In the genomic region with DNA sequence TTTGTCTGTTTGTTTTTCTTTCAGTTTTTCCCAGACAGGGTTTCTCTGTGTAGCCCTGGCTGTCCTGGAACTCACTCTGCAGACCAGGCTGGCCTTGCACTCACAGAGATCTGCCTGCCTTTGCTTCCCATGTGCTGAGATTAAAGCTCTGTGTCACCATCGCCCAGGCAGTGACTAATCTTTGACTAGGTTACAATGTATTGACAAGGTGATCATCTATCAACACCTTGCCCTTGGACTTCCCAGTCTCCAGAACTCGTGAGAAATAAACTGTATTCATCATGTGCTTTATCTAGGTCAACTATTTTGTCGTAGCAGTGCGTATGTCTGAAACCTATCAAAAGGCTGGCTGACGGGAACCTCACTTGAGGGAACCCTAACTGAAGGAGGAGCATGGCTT, we compare ENCODE assay signal across 19 mouse cellular contexts. TPM values are rescaled to one million over a fixed set of nuclear protein-coding genes. Genes with fewer than 3 reads are reported as not detected.
DNase-seq lines count a peak whose midpoint lies in the region; ATAC-seq and TF ChIP-seq lines count a peak whose summit lies in the region.
"Had no signal": no experiment of that assay in that cellular context is flagged by ENCODE, and none has a peak within 500 bp of the region (broad histone marks: within the 10 kb centered on the region; RNA-seq: fewer than 3 reads in every experiment).

No protein-coding gene starts in this region.

- ATAC-seq in stomach, postnatal 0 days (ENCODE audit: low FRiP score, low TSS enrichment), result peak; percentile 65
- ATAC-seq: activated CD4-positive, CD25-positive, alpha-beta regulatory T cell, adult 4 months; CD4-positive, CD25-positive, alpha-beta regulatory T cell, adult 4 months; Patski had no signal

- TF ChIP-seq EP300 in stomach, postnatal 0 days (optimal IDR thresholded peaks at IDR 0.05), result no peak

- H3K4me2 ChIP-seq in stomach, postnatal 0 days (replicated peaks; ENCODE audit: low read depth), result no peak overlapping the region

- WGBS in stomach, postnatal 0 days, result 87% methylated on average over 5 of the region's 5 CpGs

- 0 out of 2 replicates have a peak, but pooled peaks cover 3% of the 10 kb centered on the region for H3K36me3 ChIP-seq in stomach, postnatal 0 days (ENCODE audit: control insufficient read depth, insufficient read depth, low read length)

- TF ChIP-seq CTCF in stomach, postnatal 0 days (IDR thresholded peaks at IDR 0.05; ENCODE audit: low read depth), result no peak

- H3K9me3 ChIP-seq in stomach, postnatal 0 days (ENCODE audit: control insufficient read depth, low read length), result no peaks in the 10 kb centered on the region
- H3K9me3 ChIP-seq: G1E had no signal

- no peak overlapping the region for H3K27ac ChIP-seq in stomach, postnatal 0 days (replicated peaks)

- no peaks in the 10 kb centered on the region for H3K4me1 ChIP-seq in stomach, postnatal 0 days (replicated peaks; ENCODE audit: control insufficient read depth, insufficient read depth)

- no peak overlapping the region for H3K4me3 ChIP-seq in stomach, postnatal 0 days (ENCODE audit: low read depth, low read length)

- H3K27me3 ChIP-seq in stomach, postnatal 0 days (ENCODE audit: control insufficient read depth, insufficient read depth, low read length), result no peaks in the 10 kb centered on the region
- H3K27me3 ChIP-seq: CH12.LX, Patski had no signal

- DNase-seq in adrenal gland, adult 2 months, result peak; percentile 46
- DNase-seq in adrenal gland, postnatal 25 days, result no peak
- DNase-seq in stomach, postnatal 0 days (ENCODE audit: low spot score), result no peak
- no peak for DNase-seq in left cerebral cortex, adult 8-10 months (ENCODE audit: low spot score in 2 of 2)
- DNase-seq: adrenal gland, adult 8-10 months; adrenal gland, postnatal 10 days; adrenal gland, postnatal 14 days; adrenal gland, postnatal 36 days; B cell, adult 2 months; cerebellum, adult 11 months; cerebellum, adult 11-12 months; cerebellum, adult 18-20 months; cerebellum, adult 2 months; cerebellum, adult 8-10 months had no signal

- no peak overlapping the region for H3K9ac ChIP-seq in stomach, postnatal 0 days (ENCODE audit: low read length)

RNA-seq across cellular contexts. Expression of a gene that starts 26.8 kb away (rescaled TPM):
- 10 to 100 TPM; 22.4 to 29.3 TPM for total RNA-seq in adrenal gland, adult 2 months (2021)
- 34.6 and 36.2 TPM in 2 replicates for polyA plus RNA-seq in adrenal gland, adult 2 months (2012; rRNA removed)
- 27.0 and 41.7 TPM in 2 replicates for total RNA-seq in adrenal gland, postnatal 25 days (2021)
- 11.7 and 12.7 TPM in 2 replicates for polyA plus RNA-seq in stomach, postnatal 0 days (2015; fragmentation: Nextera tagmentation; extraction: Ambion mirVana)
- total RNA-seq in left cerebral cortex, adult 8-10 months (2022), result 10 to 100 TPM; 33.4 to 37.5 (median 34.9) TPM
